Mouse (Mus musculus): ENCODE measurements around the gene Sowaha.

Gene Sowaha

GRCm38 (mm10) chr11:53505026-53505663, 25.1 kb upstream of the Sowaha start:
- DNase-seq (ENCODE audit: low spot score) = no peak

GRCm38 (mm10) chr11:53504376-53504775, 24.3 kb upstream of the Sowaha start:
- peak; percentile 84 for DNase-seq (ENCODE audit: low spot score)

GRCm38 (mm10) chr11:53503738-53504137, 23.7 kb upstream of the Sowaha start:
- DNase-seq (ENCODE audit: low spot score) = no peak

GRCm38 (mm10) chr11:53502039-53502765, 22.1 kb upstream of the Sowaha start:
- no peak for DNase-seq (ENCODE audit: low spot score)

- DNase-seq (ENCODE audit: low spot score) = peak; percentile 36
Measured at GRCm38 (mm10) chr11:53500569-53500968, 20.5 kb upstream of the Sowaha start.

GRCm38 (mm10) chr11:53496946-53497345, 16.9 kb upstream of the Sowaha start:
- DNase-seq (ENCODE audit: low spot score) = no peak

- DNase-seq (ENCODE audit: low spot score) = no peak
Measured at GRCm38 (mm10) chr11:53495417-53495816, 15.3 kb upstream of the Sowaha start.

GRCm38 (mm10) chr11:53493243-53493955, 13.3 kb upstream of the Sowaha start:
- peak; percentile 47 for DNase-seq (ENCODE audit: low spot score)

GRCm38 (mm10) chr11:53491954-53492401, 11.9 kb upstream of the Sowaha start:
- DNase-seq (ENCODE audit: low spot score) = peak; percentile 53

- no peak for DNase-seq (ENCODE audit: low spot score)
Measured at GRCm38 (mm10) chr11:53489421-53489820, 9.3 kb upstream of the Sowaha start.

- no peak for DNase-seq (ENCODE audit: low spot score)
Measured at GRCm38 (mm10) chr11:53489007-53489406, 8.9 kb upstream of the Sowaha start.

- DNase-seq (ENCODE audit: low spot score) = no peak
Measured at GRCm38 (mm10) chr11:53486822-53487594, 6.9 kb upstream of the Sowaha start.

GRCm38 (mm10) chr11:53486351-53486750, 6.3 kb upstream of the Sowaha start:
- DNase-seq (ENCODE audit: low spot score) = no peak

GRCm38 (mm10) chr11:53485719-53486118, 5.6 kb upstream of the Sowaha start:
- DNase-seq (ENCODE audit: low spot score) = no peak

GRCm38 (mm10) chr11:53483159-53483891, 3.3 kb upstream of the Sowaha start:
- no peak for DNase-seq (ENCODE audit: low spot score)

GRCm38 (mm10) chr11:53481088-53481730, 1.1 kb upstream of the Sowaha start:
- no peak for DNase-seq (ENCODE audit: low spot score)

- DNase-seq (ENCODE audit: low spot score) = peak; percentile 31
Measured at GRCm38 (mm10) chr11:53479171-53479782, 797 bp downstream of the Sowaha start.

GRCm38 (mm10) chr11:53478383-53479170, 1.5 kb downstream of the Sowaha start:
- DNase-seq (ENCODE audit: low spot score) = no peak

- DNase-seq (ENCODE audit: low spot score) = no peak
Measured at GRCm38 (mm10) chr11:53477833-53478232, 2.2 kb downstream of the Sowaha start.

GRCm38 (mm10) chr11:53475620-53476019, 4.5 kb downstream of the Sowaha start:
- DNase-seq (ENCODE audit: low spot score) = no peak

Measured in yolk sac, embryonic 10.5 days (tissue).